Mouse (Mus musculus): ENCODE results near the gene Spg7. TPM values are rescaled to one million over a fixed set of nuclear protein-coding genes. Genes with fewer than 3 reads are reported as not detected.
A peak's percentile ranks its signal among the peaks of the same experiment; 100 is the strongest.

Gene Spg7
- total and polyA plus RNA-seq, 3 experiments = 20.8 to 35.2 (median 26.1) TPM

- TF ChIP-seq MAFK (IDR thresholded peaks at IDR 0.05; ENCODE audit: insufficient replicate concordance, low read length) (no peak), BHLHE40 (IDR thresholded peaks at IDR 0.05; ENCODE audit: low read depth, low read length) (peak; percentile 39; the same call in 1 of the 2 replicates), USF1 (IDR thresholded peaks at IDR 0.05; ENCODE audit: low read depth, low read length) (no peak), ZC3H11A (IDR thresholded peaks at IDR 0.05; ENCODE audit: low read depth, low read length) (no peak), TCF12 (IDR thresholded peaks at IDR 0.05; ENCODE audit: low read depth, low read length) (peak; percentile 7; the same call in 1 of the 2 replicates), CHD1 (IDR thresholded peaks at IDR 0.05; ENCODE audit: low read depth, low read length) (no peak; the same call in 1 of the 2 replicates), JUN (IDR thresholded peaks at IDR 0.05; ENCODE audit: insufficient read depth, low read depth, low read length) (no peak), EP300 (IDR thresholded peaks at IDR 0.05; ENCODE audit: low read length) (no peak), RCOR1 (conservative IDR thresholded peaks at IDR 0.05; ENCODE audit: low read depth, low read length) (no peak), SIN3A (IDR thresholded peaks at IDR 0.05; ENCODE audit: low read length) (peak; percentile 81), KAT2A (IDR thresholded peaks at IDR 0.05; ENCODE audit: insufficient replicate concordance, low read length) (0 out of 2 replicates have a peak, but pooled peaks have one; percentile 42), MXI1 (IDR thresholded peaks at IDR 0.05; ENCODE audit: low read depth, low read length) (peak; percentile 92), ELF1 (IDR thresholded peaks at IDR 0.05; ENCODE audit: low read depth, low read length) (0 out of 2 replicates have a peak, but pooled peaks have one; percentile 26), MYC (IDR thresholded peaks at IDR 0.05; ENCODE audit: low read depth, low read length) (peak; percentile 84; the same call in 1 of the 2 replicates), NRF1 (IDR thresholded peaks at IDR 0.05; ENCODE audit: low read depth, low read length) (peak; percentile 64), JUND (conservative IDR thresholded peaks at IDR 0.05; ENCODE audit: low read depth, low read length) (no peak), TBP (conservative IDR thresholded peaks at IDR 0.05; ENCODE audit: low read depth, low read length) (0 out of 2 replicates have a peak, but pooled peaks have one; percentile 34)
These were observed 21.6 kb upstream of the Spg7 start (continued) for GRCm38 (mm10) chr8:123041008-123041773.

- peak overlapping the region; percentile 59 to 99 (median 95) for H3K4me3 ChIP-seq (replicated peaks in 1 of 3; ENCODE audit: low read depth in 2 of 3, low read length in 2 of 3, poor library complexity in 1 of 3)
- H3K9ac ChIP-seq (ENCODE audit: insufficient read depth, low read depth) = peak overlapping the region; percentile 99
- H3K27me3 ChIP-seq (replicated peaks) = no peaks in the 10 kb centered on the region
- H3K4me2 ChIP-seq (ENCODE audit: insufficient read depth, low read depth, poor library complexity, severe bottlenecking) = no peak overlapping the region
- DNase-seq (ENCODE audit: extremely low read depth) = no peak
- H3K79me2 ChIP-seq (replicated peaks; ENCODE audit: control insufficient read depth, extremely low read depth, insufficient read depth, poor library complexity, severe bottlenecking) = peaks cover 67% of the 10 kb centered on the region
- dilution Hi-C loops (cut with MboI; ENCODE audit: extremely low pct_ligation_motif_present, extremely low pct_unique_long_range_greater_than_20kb, low sequenced_read_pairs) (no loop called here), in situ Hi-C loops (cut with MboI; ENCODE audit: low pct_ligation_motif_present, low pct_unique_long_range_greater_than_20kb, low sequenced_read_pairs) (no loop called here)
- H3K9me3 ChIP-seq (replicated peaks; ENCODE audit: low read length) = no peaks in the 10 kb centered on the region
- TF ChIP-seq USF1 (IDR thresholded peaks at IDR 0.05; ENCODE audit: low read depth, low read length) (no peak), UBTF (IDR thresholded peaks at IDR 0.05; ENCODE audit: low read depth, low read length) (0 out of 2 replicates have a peak, but pooled peaks have one; percentile 63), USF2 (conservative IDR thresholded peaks at IDR 0.05; ENCODE audit: low read depth, low read length) (no peak)
- H3K27ac ChIP-seq (ENCODE audit: insufficient read depth, low read depth) = peak overlapping the region; percentile 43; the same call in 1 of the 2 replicates
- peaks cover 6 to 41% of the 10 kb centered on the region in 2 experiments for H3K4me1 ChIP-seq (ENCODE audit: control insufficient read depth in 1 of 2, insufficient read depth in 2 of 2)
- peaks cover 4 to 28% of the 10 kb centered on the region in 2 experiments for H3K36me3 ChIP-seq (replicated peaks in 1 of 2; ENCODE audit: control insufficient read depth in 1 of 2, insufficient read depth in 1 of 2, low read length in 1 of 2)
These were observed 21.0 kb upstream of the Spg7 start for GRCm38 (mm10) chr8:123041774-123042105.

Measured in CH12.LX (cell line).